In genomic region chr14:77584426-77584825, GRCm38 (mm10) we compare ENCODE assay signal across 27 mouse cellular contexts.
DNase-seq lines count a peak whose midpoint lies in the region; ATAC-seq and TF ChIP-seq lines count a peak whose summit lies in the region.
"Had no signal": no experiment of that assay in that cellular context is flagged by ENCODE, and none has a peak within 500 bp of the region (broad histone marks: within the 10 kb centered on the region; RNA-seq: fewer than 3 reads in every experiment).

No protein-coding gene starts in this region.

- no peak for TF ChIP-seq POLR2A in brain, embryonic 14.5 days (IDR thresholded peaks at IDR 0.05; ENCODE audit: borderline replicate concordance, extremely low read depth, insufficient read depth, insufficient read length, poor library complexity, severe bottlenecking)

- H3K27me3 ChIP-seq in forebrain, embryonic 15.5 days: no peaks in the 10 kb centered on the region
- peaks cover 14% of the 10 kb centered on the region; the same call in 1 of the 2 replicates for H3K27me3 ChIP-seq in forebrain, embryonic 10.5 days (ENCODE audit: poor library complexity, severe bottlenecking)
- H3K27me3 ChIP-seq in forebrain, embryonic 16.5 days (replicated peaks; ENCODE audit: control insufficient read depth, insufficient read depth, low read length): no peaks in the 10 kb centered on the region
- H3K27me3 ChIP-seq: embryonic facial prominence, embryonic 13.5 days; heart, embryonic 13.5 days; hindbrain, embryonic 12.5 days; hindbrain, embryonic 15.5 days had no signal

- no peak for TF ChIP-seq CTCF in brain, embryonic 14.5 days (IDR thresholded peaks at IDR 0.05; ENCODE audit: borderline replicate concordance, extremely low read depth, insufficient read depth, insufficient read length)

- H3K4me2 ChIP-seq in forebrain, embryonic 15.5 days (replicated peaks): no peak overlapping the region
- H3K4me2 ChIP-seq in forebrain, embryonic 16.5 days (ENCODE audit: low read length): no peak overlapping the region
- H3K4me2 ChIP-seq: embryonic facial prominence, embryonic 13.5 days; heart, embryonic 13.5 days; hindbrain, embryonic 12.5 days; hindbrain, embryonic 15.5 days had no signal

- H3K27ac ChIP-seq in forebrain, embryonic 15.5 days (replicated peaks): peak overlapping the region; percentile 70
- no peak overlapping the region for H3K27ac ChIP-seq in forebrain, embryonic 10.5 days
- peak overlapping the region; percentile 51 for H3K27ac ChIP-seq in forebrain, embryonic 16.5 days (ENCODE audit: low read length)
- H3K27ac ChIP-seq: embryonic facial prominence, embryonic 10.5 days; embryonic facial prominence, embryonic 13.5 days; gastrocnemius, adult 2 months; heart, adult 2 months; heart, embryonic 10.5 days; heart, embryonic 13.5 days; hindbrain, embryonic 12.5 days; hindbrain, embryonic 15.5 days had no signal

- no peak for DNase-seq in forebrain, embryonic 10.5 days (ENCODE audit: extremely low spot score, low spot score)
- DNase-seq in right cerebral cortex, adult 18-20 months: peak; percentile 41
- DNase-seq in right cerebral cortex, postnatal 4 days: no peak
- DNase-seq in brain, embryonic 14.5 days (ENCODE audit: low read depth): peak; percentile 79
- DNase-seq in cerebellum, postnatal 10 days: no peak
- no peak for DNase-seq in gastrocnemius, postnatal 10 days
- DNase-seq: adrenal gland, adult 2 months; adrenal gland, postnatal 14 days; cerebellum, adult 11 months; cerebellum, adult 2 months; cerebellum, adult 9-11 months; cerebellum, postnatal 36 days; embryo, embryonic 11 days; gastrocnemius, adult 2 months; gastrocnemius, postnatal 25 days; heart, adult 2 months; kidney, adult 11 months had no signal

- no peaks in the 10 kb centered on the region for H3K9me3 ChIP-seq in forebrain, embryonic 15.5 days
- H3K9me3 ChIP-seq in forebrain, embryonic 10.5 days: no peaks in the 10 kb centered on the region
- H3K9me3 ChIP-seq in forebrain, embryonic 16.5 days (ENCODE audit: control insufficient read depth, low read length): no peaks in the 10 kb centered on the region
- H3K9me3 ChIP-seq: embryonic facial prominence, embryonic 10.5 days; embryonic facial prominence, embryonic 13.5 days; heart, embryonic 10.5 days; heart, embryonic 13.5 days; hindbrain, embryonic 12.5 days; hindbrain, embryonic 15.5 days had no signal

- peaks cover 51% of the 10 kb centered on the region for H3K4me1 ChIP-seq in forebrain, embryonic 15.5 days
- peaks cover 54% of the 10 kb centered on the region for H3K4me1 ChIP-seq in forebrain, embryonic 10.5 days
- peaks cover 43% of the 10 kb centered on the region for H3K4me1 ChIP-seq in forebrain, embryonic 16.5 days (replicated peaks; ENCODE audit: control insufficient read depth, insufficient read depth, low read length)

- WGBS in forebrain, embryonic 15.5 days: 63% methylated on average over 5 of the region's 5 CpGs
- WGBS in forebrain, embryonic 10.5 days: 92% methylated on average over 5 of the region's 5 CpGs
- WGBS in forebrain, embryonic 16.5 days: 55% methylated on average over 5 of the region's 5 CpGs

- ATAC-seq in forebrain, embryonic 15.5 days (replicated peaks): peak; percentile 73
- ATAC-seq in forebrain, embryonic 16.5 days: peak; percentile 68
- ATAC-seq: CD4-positive, CD25-positive, alpha-beta regulatory T cell, adult 4 months had no signal

- no peaks in the 10 kb centered on the region for H3K36me3 ChIP-seq in forebrain, embryonic 15.5 days
- H3K36me3 ChIP-seq in forebrain, embryonic 10.5 days (replicated peaks): no peaks in the 10 kb centered on the region
- 0 out of 2 replicates have a peak, but pooled peaks cover 1% of the 10 kb centered on the region for H3K36me3 ChIP-seq in forebrain, embryonic 16.5 days (ENCODE audit: control insufficient read depth, insufficient read depth)
- H3K36me3 ChIP-seq: embryonic facial prominence, embryonic 10.5 days; embryonic facial prominence, embryonic 13.5 days; heart, embryonic 10.5 days; heart, embryonic 13.5 days; hindbrain, embryonic 12.5 days; hindbrain, embryonic 15.5 days had no signal

- no peak overlapping the region for H3K4me3 ChIP-seq in forebrain, embryonic 15.5 days
- no peak overlapping the region for H3K4me3 ChIP-seq in forebrain, embryonic 10.5 days
- no peak overlapping the region for H3K4me3 ChIP-seq in forebrain, embryonic 16.5 days (replicated peaks; ENCODE audit: low read length)
- H3K4me3 ChIP-seq: embryonic facial prominence, embryonic 10.5 days; embryonic facial prominence, embryonic 13.5 days; erythroblast, embryonic 14.5 days; gastrocnemius, adult 2 months; heart, adult 2 months; heart, embryonic 10.5 days; heart, embryonic 13.5 days; hindbrain, embryonic 12.5 days; hindbrain, embryonic 15.5 days had no signal

- H3K9ac ChIP-seq in forebrain, embryonic 15.5 days (replicated peaks): no peak overlapping the region
- H3K9ac ChIP-seq in forebrain, embryonic 16.5 days (replicated peaks; ENCODE audit: low read depth, low read length): no peak overlapping the region
- H3K9ac ChIP-seq: embryonic facial prominence, embryonic 13.5 days; heart, embryonic 13.5 days; hindbrain, embryonic 12.5 days; hindbrain, embryonic 15.5 days had no signal

Comparison
In these comparisons a context has a peak if more than half of its experiments do, and no peak if none do; other contexts are left out.
1. DNase-seq: peak in right cerebral cortex, adult 18-20 months (single experiment) and brain, embryonic 14.5 days (single experiment); none in forebrain, embryonic 10.5 days (single experiment), right cerebral cortex, postnatal 4 days (single experiment), cerebellum, postnatal 10 days (0 of 2) and gastrocnemius, postnatal 10 days (single experiment).